Mouse (Mus musculus): ENCODE data around the gene Oxgr1.
"Not testable (repeated sequence)": the region's sequence is repeated elsewhere in the genome, so short reads cannot be mapped to it uniquely, and the experiment has no call there.

Oxgr1 gene

DNA sequence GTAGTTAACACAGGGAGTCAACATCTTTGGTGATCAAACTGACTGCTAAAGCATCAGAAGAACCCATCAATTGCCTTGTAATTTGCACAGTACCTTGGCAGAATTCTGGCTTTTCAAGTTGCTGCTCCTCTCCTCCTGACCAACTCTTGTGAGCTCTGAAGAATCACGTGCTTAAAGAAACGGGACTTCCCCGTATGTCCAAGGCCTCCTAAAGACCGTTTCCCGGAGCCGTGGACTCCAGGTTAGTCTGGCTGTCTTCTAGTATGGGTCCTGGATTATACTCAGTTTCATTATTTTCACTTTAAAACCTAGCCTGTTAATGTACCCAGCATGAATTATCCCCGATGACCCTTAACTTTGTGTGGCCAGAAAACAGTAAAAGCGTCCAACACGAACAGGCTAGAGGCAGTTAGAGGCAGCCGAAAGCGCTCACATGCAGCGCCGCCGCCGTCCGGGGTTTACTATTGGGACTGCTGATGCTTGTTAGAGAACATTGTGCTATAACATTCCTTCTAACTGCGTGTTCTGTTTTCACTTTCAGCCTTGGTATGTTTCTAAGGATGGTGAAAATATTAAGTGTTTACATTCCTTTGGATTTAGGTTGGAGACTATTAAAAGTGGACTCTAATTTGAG is at the start of gene Oxgr1:
TSS of gene Oxgr1 (minus strand) at position 249 of the 634 bp plus-strand sequence.
- DNase-seq: no peak

DNA sequence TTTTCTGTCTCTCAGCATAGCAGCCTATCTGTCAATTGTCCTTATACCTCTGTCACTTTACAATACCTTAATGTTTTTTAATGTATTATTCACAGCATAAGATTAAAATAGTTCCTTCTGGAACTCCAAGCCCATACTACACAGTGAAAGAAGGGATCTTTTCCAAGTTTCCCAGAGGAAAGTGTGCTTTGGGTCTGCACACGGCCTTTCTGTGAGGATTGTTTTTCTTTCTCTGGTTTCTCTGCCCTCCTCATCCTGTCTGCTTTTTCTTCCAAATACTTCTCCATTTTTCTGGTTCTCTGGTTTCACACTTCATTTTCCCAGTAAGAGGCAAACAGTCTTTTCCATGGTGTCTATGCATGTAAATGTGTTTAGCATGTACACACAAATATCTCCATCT is 48.2 kb upstream of the Oxgr1 start:
- DNase-seq: no peak

DNA sequence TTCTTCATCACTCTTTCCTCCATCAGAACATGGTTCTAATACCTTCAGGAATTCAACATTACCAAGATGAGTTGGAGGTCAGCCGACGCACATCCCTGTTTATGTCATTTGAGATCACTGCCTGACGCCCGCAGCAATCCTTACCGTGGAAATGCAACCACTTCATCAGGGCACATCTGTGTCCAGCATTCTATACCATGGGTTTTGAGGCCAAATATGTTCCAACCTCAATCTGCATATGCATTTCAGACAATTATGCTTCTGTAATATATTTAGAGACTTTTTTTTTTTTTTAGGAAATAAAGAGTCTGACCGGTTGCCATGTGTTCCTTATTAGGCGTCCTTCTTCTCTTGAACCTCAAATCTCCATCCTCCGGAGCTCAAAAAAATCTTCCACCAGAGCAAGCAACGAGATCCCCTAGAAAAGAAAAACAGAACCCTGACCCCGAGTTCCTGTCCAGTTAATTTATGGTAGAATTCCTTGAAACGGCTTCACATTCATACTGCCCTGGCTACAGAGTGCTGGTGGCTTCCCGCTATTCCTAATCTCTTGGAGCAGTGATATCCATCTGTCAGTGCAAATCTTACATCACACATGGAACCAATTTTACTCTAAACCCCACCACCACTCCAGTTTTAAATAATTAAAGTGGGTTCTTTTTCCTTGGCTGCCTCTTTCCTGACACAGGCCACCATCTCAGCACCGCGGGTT is 47.6 kb upstream of the Oxgr1 start:
- DNase-seq: no peak

DNA sequence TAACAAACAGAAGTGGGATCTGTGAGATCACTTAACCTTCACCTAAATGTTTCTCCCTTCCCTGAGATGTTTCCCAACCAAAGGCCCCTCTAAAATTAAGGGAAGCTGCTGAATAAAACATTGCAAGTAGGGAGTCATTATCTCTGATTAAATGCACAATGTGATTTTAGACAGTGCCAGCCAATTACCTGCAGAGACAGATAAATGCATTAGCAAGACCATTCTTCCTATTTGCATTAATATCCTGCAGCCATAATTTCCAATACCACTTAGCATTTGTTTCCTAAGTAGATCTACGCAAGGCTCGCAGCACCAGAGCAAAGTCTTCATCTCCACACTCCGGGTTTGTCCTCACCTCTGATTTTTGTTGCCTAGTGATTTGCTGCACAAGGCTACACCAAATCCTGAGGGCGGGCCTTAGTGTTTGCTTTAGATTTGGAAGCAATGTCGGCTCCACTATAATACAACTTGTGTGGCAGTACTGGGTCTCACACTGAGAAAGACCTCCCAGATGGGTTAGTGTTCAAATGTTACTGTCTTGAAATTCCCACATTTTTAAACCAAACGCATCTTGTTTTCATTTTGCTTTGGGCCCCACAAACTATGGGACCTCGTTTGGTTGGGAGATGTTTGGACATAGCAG is 46.9 kb upstream of the Oxgr1 start:
- no peak for DNase-seq

DNA sequence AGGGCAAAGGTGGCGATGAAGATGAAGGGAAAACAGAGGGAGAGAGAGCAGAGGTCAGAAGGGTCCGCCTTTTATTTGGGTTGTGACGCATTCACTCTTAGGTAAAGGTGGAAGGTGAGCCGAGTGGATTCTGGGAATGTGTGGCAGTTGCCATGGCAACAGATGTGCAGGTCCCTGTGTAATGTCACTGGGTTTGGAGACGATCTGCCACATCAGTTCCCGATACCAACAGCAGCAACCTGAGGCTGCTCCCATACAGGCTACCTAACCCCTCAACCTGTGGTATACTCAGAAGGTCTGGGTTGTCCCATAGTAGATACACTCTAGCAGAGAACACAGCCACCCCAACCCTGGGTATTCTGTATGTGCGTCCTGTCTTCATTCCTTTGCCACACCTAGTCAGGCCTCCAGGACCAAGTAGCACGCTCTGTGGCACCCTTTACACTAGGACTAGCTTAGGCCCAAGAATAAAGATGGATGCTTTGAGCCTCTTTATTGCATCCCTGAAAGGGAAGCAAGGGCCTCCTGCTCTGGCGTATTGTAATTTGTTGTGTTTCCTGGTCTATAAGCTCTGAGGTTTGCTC is 41.9 kb upstream of the Oxgr1 start:
- DNase-seq: no peak

DNA sequence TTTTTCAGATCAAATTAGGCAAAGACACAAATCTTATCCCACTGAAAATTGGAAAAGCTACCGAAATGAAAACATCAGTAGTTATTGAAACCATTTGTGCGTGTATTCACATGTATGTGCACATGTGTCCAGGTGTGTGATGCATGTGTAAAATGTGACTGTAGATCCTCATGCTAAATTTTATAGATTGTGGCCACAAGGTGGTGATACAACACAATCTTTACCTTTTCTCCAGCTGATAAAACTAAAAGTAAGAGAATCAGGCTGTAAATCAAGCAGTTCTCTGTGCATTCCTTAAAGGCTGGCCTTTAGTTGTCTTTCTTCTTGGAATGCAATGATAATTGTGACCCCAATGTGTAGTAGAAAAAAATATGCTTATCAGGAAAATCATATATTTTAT is 34.0 kb upstream of the Oxgr1 start:
- peak; percentile 22 for DNase-seq

DNA sequence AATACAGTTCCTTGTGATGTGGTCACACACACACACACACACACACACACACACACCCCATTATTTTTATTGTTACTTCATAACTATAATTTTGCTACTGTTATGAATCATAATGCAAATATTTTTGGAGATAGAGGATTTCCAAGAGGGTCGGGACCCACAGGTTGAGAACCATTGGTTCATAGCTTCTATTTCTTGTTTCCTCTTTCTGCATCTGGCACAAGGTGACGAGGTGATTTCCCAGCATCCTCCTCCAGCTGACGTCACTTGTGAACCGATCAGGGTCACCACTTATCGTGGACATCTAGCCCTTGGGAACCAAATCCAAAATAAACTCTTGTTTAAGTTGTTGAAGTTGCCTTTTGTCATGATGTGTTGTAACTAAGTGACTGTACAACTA is 33.5 kb upstream of the Oxgr1 start:
- no peak for DNase-seq

DNA sequence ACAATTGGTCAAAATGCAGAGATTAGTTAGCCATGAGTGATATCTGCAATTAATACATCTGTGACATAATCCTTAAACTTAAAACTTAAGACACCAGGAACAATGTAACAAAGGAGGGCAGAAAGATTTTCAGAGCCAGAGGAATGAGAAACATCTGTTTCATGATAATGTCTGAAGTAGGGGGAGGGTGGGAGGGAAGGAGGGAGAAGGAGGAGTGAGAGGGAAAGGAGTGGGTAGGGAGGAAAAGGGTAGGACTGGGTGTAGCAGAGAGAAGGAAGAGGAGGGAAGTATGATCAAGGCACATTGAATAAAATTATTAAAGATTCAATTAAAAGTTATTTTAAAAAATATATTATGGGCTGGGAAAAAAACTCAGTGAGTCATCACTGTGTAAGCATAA is 32.0 kb upstream of the Oxgr1 start:
- DNase-seq: no peak

DNA sequence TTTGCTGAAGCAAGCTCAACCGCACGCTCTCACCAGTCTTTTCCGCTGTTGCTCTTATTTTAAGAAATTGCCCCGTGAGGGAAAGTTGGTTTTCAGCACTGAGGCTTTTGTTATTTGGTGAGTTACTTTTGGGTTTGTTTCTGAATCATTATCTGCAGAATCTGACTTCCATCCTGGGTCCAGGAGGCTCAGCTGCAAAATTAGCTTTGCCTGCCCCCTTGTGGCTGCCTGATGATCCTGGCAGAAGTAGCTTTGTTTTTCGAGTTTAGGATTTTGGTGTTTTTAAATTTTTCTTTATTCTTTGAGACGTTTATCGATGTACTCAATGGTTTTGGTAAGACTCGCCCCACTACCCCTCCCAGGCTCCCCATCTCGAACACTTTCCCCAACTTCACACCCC is 18.9 kb upstream of the Oxgr1 start:
- DNase-seq: peak; percentile 74

DNA sequence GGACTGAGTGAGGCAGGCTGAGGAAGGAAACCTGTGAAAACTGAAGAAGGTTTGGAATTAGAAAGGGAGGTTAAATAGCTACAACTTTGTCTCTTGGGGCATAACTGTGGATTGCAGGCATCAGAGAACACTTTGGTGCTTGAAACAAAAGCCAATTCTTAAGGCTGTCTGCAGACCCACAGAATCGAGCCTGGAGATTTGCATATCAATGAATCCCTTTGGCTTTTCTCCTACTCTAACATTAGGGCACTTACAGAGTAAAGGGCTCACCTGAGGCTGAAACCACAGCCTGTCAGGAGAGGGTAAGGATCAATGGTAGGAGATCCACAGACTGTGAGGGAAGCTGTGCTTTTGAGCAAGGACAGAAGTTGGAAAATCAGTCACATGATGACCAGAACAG is 8.8 kb downstream of the Oxgr1 start:
- no peak for DNase-seq

DNA sequence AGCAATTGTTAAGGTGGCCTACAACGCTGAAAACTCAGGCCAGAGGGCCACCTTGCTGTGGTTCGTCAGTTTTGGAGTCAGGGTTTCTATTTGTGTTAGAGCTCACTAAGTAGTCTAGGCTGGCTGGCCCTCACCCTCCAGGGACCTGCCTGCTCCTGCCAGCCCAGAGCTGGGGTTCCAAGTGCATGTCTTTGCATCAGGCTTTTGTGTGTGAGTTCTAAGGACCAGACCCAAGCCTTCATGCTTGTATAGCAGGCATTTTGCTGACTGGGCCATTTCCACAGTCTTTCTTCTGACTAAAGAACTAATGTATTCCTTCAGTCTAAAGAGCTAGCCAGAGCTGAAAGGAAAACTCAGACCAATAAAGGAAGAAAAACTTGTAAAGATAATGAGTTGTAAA is 22.3 kb downstream of the Oxgr1 start:
- no peak for DNase-seq

DNA sequence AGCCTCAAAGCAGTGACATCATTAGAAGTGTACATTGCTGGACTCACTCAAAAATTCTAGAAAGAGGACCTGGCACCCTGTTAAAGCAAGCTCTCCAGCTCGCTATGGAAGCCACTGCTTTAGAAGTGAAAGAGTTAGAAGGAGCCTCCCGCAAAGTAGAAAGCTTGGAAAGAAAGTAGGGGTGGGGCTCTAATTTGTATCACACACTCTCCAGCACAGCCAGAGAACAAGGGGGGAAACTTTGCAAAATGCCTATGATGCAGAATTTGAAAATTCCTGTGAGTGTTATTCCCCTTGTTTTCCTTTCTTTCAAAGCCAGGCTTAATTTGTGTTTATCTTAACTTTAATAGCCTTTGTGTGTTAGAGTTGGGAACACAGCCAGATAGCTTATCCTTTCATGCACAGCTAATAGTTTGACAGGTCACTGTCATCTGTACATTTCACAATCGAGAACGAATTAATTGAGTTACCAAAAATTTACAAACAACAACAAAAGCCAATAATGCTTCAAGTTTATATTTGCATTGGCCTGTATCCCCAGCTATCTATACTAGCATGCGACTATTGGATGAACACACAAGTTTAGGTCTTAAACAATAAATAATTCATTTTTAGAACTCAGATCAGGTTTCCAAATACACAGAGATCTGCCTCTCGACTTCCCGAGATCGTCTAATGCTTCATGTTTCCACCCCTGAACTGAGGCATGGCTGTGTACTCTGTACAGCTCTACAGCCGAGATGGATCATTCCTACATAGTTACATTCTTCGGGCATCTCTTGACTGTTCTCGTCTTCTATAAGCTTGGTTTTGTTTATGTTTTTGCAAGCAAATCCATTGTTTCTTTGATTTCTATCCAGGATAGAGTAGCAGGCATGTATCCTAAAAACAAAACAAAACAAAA is 32.0 kb downstream of the Oxgr1 start:
- no peak for DNase-seq

DNA sequence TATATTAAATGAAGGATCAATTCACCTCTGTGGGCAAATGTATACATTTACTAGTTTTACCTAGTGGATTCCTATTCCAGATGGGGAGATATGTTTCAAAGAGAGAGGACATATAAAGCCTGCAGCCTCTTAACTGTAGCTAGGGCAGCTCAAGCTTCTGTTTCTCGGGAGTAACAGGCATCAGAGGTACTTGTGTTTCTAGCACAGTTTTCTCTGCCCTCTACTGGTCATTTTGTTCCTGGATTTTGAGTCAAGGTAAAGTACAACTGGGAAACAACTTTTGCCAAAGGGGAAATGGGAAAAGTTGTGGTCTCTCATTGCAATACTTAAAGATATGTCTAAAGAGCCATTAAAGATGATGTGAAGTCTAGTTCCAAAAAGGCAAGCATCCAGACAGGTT is 37.1 kb downstream of the Oxgr1 start:
- DNase-seq: no peak

DNA sequence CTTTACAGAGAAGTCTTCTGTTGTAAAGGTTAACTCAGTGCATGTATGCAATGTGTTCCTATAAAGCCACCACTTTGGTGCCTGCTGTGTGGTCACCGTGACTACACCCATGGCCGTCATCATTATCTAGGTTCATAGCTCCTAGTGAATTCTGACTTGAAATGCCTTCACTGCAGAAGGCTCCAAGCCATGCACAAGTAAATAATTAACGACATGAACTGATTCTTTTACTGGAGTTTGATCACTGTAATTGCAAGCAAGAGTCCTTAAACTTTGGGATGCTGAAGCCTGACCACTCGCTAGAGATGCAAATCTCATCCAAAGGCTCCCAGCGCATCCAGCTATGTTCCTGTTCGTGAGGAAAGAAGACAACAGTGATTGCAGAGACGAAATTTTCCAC is 38.6 kb downstream of the Oxgr1 start:
- DNase-seq: no peak

DNA sequence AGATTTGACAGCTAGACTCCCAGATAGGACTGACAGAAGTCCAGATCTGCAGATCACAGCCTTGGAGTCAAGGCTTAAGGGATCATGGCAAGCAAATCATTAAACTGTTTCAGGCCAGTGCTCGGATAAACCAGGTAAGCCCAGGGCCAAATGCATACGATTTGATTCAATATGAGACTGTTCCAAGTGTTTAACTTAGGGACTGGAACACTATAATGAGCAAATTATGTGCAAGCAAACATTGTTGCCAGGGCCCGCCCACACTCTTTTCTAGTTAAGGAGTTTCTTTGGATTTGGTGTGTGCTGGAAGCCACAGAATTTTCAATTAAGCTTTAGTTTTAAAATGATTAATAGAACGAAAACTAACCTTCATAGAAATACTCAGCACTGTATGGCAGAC is 39.6 kb downstream of the Oxgr1 start:
- DNase-seq: no peak

DNA sequence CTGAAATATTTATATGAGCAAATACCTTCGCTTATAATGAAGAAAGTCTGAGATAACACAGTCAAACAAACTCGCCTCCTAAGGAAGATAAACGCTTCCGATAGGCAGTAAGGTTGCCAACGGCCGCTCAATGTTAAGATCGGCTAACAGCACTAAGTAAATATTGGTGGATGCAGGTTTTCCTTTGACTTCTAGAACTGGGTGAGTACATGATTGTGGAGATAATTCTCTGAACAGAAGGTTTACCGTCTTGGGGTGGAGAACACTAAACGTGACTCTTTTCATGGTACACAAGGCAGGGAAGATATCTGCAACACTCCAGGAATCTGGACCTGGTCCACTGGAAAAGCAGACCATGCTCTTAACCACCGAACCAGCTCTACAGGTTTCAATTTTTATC is 52.6 kb downstream of the Oxgr1 start:
- DNase-seq: no peak

DNA sequence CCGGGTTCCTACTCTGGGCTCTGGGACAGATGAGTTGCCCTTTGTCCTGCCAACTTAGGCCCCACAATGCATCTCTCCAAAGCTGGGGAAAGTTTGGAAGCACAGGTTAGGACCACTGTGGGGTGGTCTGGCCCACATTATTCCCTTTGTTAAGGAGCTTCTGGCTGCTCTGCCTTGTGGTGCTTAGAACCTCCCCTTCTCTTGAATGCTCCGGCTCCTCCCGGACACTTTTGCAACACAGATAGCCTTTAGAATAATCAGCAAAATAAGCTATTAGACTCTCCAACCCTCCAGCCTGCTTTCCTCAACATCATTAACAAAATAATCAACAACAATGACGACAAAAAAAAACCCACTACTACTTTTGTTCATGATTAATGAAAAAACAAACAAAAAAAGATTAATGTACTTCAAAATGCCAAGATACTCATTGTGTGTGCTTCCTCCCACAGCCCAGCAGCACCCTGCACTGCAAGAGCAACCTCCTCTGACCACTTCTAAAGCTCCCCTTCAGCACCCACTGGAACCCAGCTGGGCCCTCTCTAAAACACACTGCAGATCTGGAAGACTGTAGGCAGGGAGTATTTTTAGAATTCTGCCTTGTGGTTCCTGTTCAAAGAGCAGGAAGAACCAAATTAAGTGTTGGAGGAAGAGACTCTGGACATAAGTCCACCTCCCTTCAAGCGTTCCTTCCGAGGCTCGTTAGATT is 53.1 kb downstream of the Oxgr1 start:
- DNase-seq: peak; percentile 49

DNA sequence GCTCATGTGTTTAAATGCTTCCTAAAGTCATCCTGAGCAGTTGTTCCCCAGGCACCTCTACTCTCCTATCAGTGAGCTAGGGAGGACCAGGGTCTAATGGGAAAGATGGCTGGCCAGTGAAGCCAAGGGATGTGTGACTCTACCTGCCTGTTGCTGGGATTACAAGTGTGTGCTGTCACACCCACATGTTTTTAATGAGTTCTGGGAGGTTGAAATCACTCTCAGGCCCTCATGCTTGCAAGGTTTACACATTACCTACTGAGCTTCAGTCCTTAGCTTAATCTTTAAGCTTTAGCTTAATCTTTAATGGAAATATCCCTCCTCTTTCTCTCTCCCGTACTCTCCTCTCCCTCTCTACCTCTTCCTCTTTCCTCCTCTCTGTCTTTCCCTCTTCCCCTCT is 55.0 kb downstream of the Oxgr1 start:
- DNase-seq: no peak

DNA sequence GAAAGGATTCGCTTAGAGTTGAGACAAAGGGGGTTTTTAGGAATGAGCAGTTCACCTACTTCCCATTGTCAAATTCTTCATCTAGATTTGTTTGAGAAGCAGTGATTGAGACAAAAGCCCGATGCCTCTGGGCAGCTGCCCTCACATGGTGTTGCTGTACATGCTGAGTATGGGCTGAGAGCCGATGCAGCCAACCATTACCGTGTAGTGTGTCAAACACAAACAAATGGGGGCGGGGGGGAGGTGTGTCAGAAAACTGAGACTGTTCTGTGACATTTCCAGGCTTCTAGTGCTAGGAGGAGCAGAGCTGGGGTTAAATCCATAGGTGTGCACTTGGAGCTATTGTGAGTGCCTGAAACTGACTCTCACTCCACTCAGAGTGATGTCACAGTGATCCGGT is 55.5 kb downstream of the Oxgr1 start:
- DNase-seq: no peak

DNA sequence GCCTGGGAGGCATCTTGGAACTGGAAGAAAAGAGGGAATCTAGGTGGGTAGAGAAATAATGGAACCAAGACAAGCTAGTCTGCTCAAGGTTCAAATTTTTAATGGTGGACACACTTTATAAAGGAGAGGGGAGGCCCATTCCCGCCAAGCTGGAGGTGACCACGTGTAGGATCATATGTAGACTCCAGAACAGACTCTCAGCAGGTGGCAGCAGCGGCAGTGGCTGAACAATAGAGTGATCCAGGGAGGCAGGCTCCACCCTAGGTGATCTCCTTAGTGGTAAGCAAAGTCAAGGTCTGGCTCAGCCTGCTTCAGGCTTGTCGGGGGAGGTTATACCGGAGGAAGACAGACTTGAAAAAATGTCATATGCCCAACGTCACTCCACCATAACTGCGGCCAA is 55.9 kb downstream of the Oxgr1 start:
- not testable (repeated sequence) for DNase-seq

DNA sequence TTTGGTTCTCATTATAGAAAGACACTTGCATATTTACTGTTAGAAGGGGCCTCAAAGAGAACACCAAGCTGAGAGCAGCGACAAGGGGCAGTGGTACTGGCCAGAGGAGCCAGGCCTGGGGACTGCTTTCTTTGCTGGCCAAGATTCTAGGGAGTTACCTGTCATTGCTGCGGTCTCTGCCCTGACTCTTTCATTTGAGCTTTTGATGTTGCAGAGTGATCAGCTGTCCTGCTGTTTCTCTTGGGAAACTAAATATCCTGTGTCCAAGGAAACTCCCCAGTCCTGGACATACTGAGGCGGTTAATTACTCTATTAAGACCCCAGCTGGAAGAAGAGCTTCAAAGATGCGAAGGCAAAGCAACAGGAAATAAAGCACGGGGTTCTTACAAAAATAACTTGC is 60.9 kb downstream of the Oxgr1 start:
- DNase-seq: no peak

DNA sequence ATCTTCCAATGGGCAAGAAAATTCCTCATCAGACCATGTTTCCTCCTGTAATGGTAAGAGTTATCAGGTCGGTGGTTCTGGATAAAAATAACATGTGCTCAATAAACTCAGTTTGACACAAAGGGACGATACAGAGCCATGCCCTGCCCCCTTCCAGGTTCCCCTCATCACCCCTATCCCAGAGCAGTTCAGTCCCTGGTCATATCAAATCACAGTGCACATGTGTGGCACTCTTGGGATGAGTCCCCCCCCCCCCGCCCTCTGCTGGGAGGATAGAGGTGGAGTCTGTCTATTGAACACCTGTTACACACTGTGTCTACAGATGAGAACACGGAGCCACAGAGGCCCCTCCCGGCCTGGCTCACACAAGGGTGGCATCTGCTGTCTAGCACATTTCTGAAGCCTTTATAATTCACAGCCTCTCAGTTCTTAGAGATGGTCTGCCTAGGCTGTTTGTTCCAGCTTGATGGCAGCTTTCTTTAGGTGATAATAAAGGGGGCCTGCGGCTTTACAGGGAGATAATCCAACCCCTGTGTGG is 61.5 kb downstream of the Oxgr1 start:
- no peak for DNase-seq

Data from lung, postnatal 14 days (tissue).